Mouse (Mus musculus): ENCODE measurements around the gene Ggps1. TPM values are rescaled to one million over a fixed set of nuclear protein-coding genes. Genes with fewer than 3 reads are reported as not detected.

The Ggps1 gene
- 38.1 TPM for polyA plus RNA-seq (2014; fragmentation: Illumina TruSeq; extraction: RNeasy Lipid Tissue Mini Kit (QIAGEN cat#74804); ENCODE audit: low read depth, low replicate concordance)

DNA sequence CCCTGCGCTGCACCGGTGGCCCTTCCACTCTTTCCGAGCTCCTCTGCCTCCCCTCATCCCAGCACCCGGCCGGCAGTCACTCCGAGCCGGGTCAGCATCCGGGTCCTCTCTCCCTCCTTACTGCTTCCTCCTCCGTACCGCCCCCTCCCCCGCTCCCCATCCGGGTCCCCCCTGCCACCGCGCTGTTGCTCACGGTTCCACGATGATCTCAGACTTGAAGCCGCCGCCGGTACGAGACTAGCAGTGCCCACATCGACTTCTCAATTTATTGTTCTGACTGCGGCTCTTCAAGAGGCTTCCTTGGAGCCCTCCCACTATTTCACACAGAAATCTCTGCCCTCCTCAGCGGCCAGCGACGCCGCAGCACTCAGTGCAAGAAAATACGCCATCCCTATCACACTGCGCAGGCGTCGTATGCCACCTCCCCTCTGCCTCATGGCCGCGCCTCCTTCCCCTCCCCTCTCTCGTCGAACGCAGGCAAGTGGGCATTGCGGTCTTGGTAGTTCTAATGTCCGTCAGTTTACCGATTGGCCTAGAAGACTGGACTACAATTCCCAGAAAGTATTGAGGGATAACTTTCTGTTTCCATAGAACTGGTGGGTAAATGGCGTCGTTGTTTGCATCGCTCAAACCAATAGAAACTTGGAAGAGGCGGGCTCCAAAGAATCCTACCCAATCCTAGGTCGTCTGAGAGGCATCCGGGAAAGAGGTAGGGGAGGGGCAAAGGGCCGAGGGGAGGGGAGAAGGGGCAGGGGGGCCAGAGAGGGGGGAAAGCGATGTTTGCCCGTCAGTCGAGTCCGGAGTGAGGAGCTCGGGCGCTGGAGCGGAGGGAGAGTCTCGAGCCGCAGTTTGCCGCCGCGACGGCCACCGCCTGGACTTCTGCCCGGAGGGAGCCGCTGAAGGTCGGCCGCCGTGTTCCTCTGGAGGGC is at the start of gene Ggps1, which contains the start of gene Arid4b:
Gene Ggps1 (minus strand): TSS at position 476 of the 929 bp plus-strand sequence.
Gene Arid4b (plus strand): TSS at position 220 of the 929 bp plus-strand sequence.

DNA sequence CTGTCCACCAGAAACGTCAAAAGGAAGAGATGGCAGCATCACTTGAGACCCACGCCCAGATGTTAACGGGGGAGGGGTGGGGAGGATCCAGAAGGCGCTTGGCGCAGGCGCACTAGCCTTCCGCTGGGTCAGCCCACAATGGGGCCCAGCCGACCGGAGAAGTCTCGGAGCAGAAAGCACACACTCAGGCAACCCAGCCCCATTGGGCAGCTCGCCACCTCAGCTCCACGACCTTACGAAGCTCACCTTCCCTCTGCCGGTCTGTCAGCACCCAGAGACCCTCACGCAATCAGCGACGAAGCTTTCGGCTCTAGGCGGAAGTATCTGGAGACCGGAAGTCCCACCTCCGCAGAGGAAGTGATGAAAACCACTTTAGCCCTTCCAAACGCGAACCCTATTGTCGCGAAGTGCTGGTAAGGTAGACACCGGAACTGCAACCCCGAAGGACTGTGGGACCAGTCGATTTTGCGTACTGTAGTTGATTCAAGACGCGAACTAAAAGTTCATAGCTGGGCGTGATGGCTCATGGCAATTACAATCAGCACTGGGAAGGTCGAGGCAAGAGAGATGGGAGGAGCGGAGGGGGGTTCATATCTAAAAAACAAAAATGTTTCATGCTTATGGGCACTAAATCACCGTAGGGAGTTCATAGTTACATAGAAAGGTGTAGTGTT is 23.9 kb downstream of the Ggps1 start, which contains the start of gene Tbce:
Gene Tbce (minus strand): TSS at position 347 of the 674 bp plus-strand sequence.

Other genes with a start within 250 kb of the Ggps1 start
- 27.1 TPM for gene B3galnt2, start 109.0 kb downstream of the Ggps1 start, polyA plus RNA-seq (2014; fragmentation: Illumina TruSeq; extraction: RNeasy Lipid Tissue Mini Kit (QIAGEN cat#74804); ENCODE audit: low read depth, low replicate concordance)
- 81.6 TPM for gene Tbce, start 23.9 kb downstream of the Ggps1 start, polyA plus RNA-seq (2014; fragmentation: Illumina TruSeq; extraction: RNeasy Lipid Tissue Mini Kit (QIAGEN cat#74804); ENCODE audit: low read depth, low replicate concordance)
- 65.4 TPM for gene Arid4b, start 256 bp downstream of the Ggps1 start, polyA plus RNA-seq (2014; fragmentation: Illumina TruSeq; extraction: RNeasy Lipid Tissue Mini Kit (QIAGEN cat#74804); ENCODE audit: low read depth, low replicate concordance)